Mouse (Mus musculus): ENCODE measurements around the gene Hist1h3i. TPM values are rescaled to one million over a fixed set of nuclear protein-coding genes. Genes with fewer than 3 reads are reported as not detected.
A peak's percentile ranks its signal among the peaks of the same experiment; 100 is the strongest.
"Not testable (repeated sequence)": the region's sequence is repeated elsewhere in the genome, so short reads cannot be mapped to it uniquely, and the experiment has no call there.

Gene Hist1h3i
- polyA plus RNA-seq, 1 experiment from 2014 or later, result 188 TPM

GRCm38 (mm10) chr13:21750159-21751017 lies 32.8 kb downstream of the Hist1h3i start, which contains the start of gene Hist1h4k:
Gene Hist1h4k, minus strand, starts transcription at chr13:21750505.
- Histone ChIP-seq H3K4me3 (ENCODE audit: low read depth, low read length) (peak within 1 kb of the TSS; percentile 77), H3K4me2 (ENCODE audit: low read length) (peak within 1 kb of the TSS; percentile 82), H3K4me1 (replicated peaks; ENCODE audit: control insufficient read depth, insufficient read depth, low read length) (peaks cover 24% of the 10 kb centered on the region), H3K27ac (ENCODE audit: low read depth) (peak within 1 kb of the TSS; percentile 97), H3K9ac (ENCODE audit: low read length) (peak within 1 kb of the TSS; percentile 88)
- DNase-seq (ENCODE audit: low spot score) (peak; percentile 99), ATAC-seq (replicated peaks; ENCODE audit: low FRiP score, low TSS enrichment, low read depth) (peak; percentile 85)
- not testable (repeated sequence) for H3K27me3 ChIP-seq (replicated peaks; ENCODE audit: control insufficient read depth, insufficient read depth, low read length); H3K9me3 ChIP-seq (ENCODE audit: control insufficient read depth, low read length); H3K36me3 ChIP-seq (ENCODE audit: control insufficient read depth, insufficient read depth, low read length)
- under 1% methylated on average over 39 of the region's 56 CpGs for WGBS

- peak overlapping the region; percentile 82 for H3K4me2 ChIP-seq (ENCODE audit: low read length)
- peak overlapping the region; percentile 77 for H3K4me3 ChIP-seq (ENCODE audit: low read depth, low read length)
- ATAC-seq (replicated peaks; ENCODE audit: low FRiP score, low TSS enrichment, low read depth), result no peak
- H3K27me3 ChIP-seq (replicated peaks; ENCODE audit: control insufficient read depth, insufficient read depth, low read length), result no peaks in the 10 kb centered on the region
- DNase-seq (ENCODE audit: low spot score), result peak; percentile 73
- H3K9ac ChIP-seq (ENCODE audit: low read length), result peak overlapping the region; percentile 88
- no peaks in the 10 kb centered on the region for H3K9me3 ChIP-seq (ENCODE audit: control insufficient read depth, low read length)
- peaks cover 24% of the 10 kb centered on the region for H3K4me1 ChIP-seq (replicated peaks; ENCODE audit: control insufficient read depth, insufficient read depth, low read length)
- 4% methylated on average over 5 of the region's 5 CpGs for WGBS
- H3K27ac ChIP-seq (ENCODE audit: low read depth), result peak overlapping the region; percentile 97
- H3K36me3 ChIP-seq (ENCODE audit: control insufficient read depth, insufficient read depth, low read length), result no peaks in the 10 kb centered on the region
Measured at GRCm38 (mm10) chr13:21749387-21750158, 33.6 kb downstream of the Hist1h3i start.

GRCm38 (mm10) chr13:21745006-21745405 lies 38.2 kb downstream of the Hist1h3i start:
- no peak overlapping the region for H3K9ac ChIP-seq (ENCODE audit: low read length)
- no peak for ATAC-seq (replicated peaks; ENCODE audit: low FRiP score, low TSS enrichment, low read depth)
- 23% methylated on average over 1 of the region's 1 CpGs for WGBS

GRCm38 (mm10) chr13:21734906-21735767 lies 48.0 kb downstream of the Hist1h3i start, which contains the start of gene Hist1h4j:
Gene Hist1h4j, plus strand, starts transcription at chr13:21735064.
- 1% methylated on average over 44 of the region's 56 CpGs for WGBS

More at GRCm38 (mm10) chr13:21745006-21745405, 38.2 kb downstream of the Hist1h3i start:
- no peaks in the 10 kb centered on the region for H3K9me3 ChIP-seq (ENCODE audit: control insufficient read depth, low read length)
- DNase-seq (ENCODE audit: low spot score), result no peak
- H3K27me3 ChIP-seq (replicated peaks; ENCODE audit: control insufficient read depth, insufficient read depth, low read length), result no peaks in the 10 kb centered on the region
- peaks cover 12% of the 10 kb centered on the region; the same call in 1 of the 2 replicates for H3K4me1 ChIP-seq (replicated peaks; ENCODE audit: control insufficient read depth, insufficient read depth, low read length)
- no peak overlapping the region for H3K27ac ChIP-seq (ENCODE audit: low read depth)
- H3K4me3 ChIP-seq (ENCODE audit: low read depth, low read length), result no peak overlapping the region
- H3K4me2 ChIP-seq (ENCODE audit: low read length), result no peak overlapping the region
- H3K36me3 ChIP-seq (ENCODE audit: control insufficient read depth, insufficient read depth, low read length), result no peaks in the 10 kb centered on the region

GRCm38 (mm10) chr13:21734010-21734905 lies 48.9 kb downstream of the Hist1h3i start:
- Histone ChIP-seq H3K27ac (ENCODE audit: low read depth) (peak overlapping the region; percentile 97), H3K9me3 (ENCODE audit: control insufficient read depth, low read length) (no peaks in the 10 kb centered on the region), H3K36me3 (ENCODE audit: control insufficient read depth, insufficient read depth, low read length) (no peaks in the 10 kb centered on the region), H3K4me3 (ENCODE audit: low read depth, low read length) (peak overlapping the region; percentile 55), H3K27me3 (replicated peaks; ENCODE audit: control insufficient read depth, insufficient read depth, low read length) (no peaks in the 10 kb centered on the region), H3K4me1 (replicated peaks; ENCODE audit: control insufficient read depth, insufficient read depth, low read length) (peaks cover 11% of the 10 kb centered on the region; the same call in 1 of the 2 replicates), H3K9ac (ENCODE audit: low read length) (peak overlapping the region; percentile 79), H3K4me2 (ENCODE audit: low read length) (peak overlapping the region; percentile 70)
- DNase-seq (ENCODE audit: low spot score), result peak; percentile 91
- ATAC-seq (replicated peaks; ENCODE audit: low FRiP score, low TSS enrichment, low read depth), result peak; percentile 83
- WGBS, result under 1% methylated on average over 21 of the region's 21 CpGs

More at GRCm38 (mm10) chr13:21734906-21735767, 48.0 kb downstream of the Hist1h3i start, which contains the start of gene Hist1h4j:
- DNase-seq (ENCODE audit: low spot score) (peak; percentile 100), ATAC-seq (replicated peaks; ENCODE audit: low FRiP score, low TSS enrichment, low read depth) (peak; percentile 91)
- Histone ChIP-seq H3K9ac (ENCODE audit: low read length) (peak within 1 kb of the TSS; percentile 79), H3K4me2 (ENCODE audit: low read length) (peak within 1 kb of the TSS; percentile 70), H3K4me3 (ENCODE audit: low read depth, low read length) (peak within 1 kb of the TSS; percentile 55), H3K4me1 (replicated peaks; ENCODE audit: control insufficient read depth, insufficient read depth, low read length) (peaks cover 14% of the 10 kb centered on the region; the same call in 1 of the 2 replicates), H3K27ac (ENCODE audit: low read depth) (peak within 1 kb of the TSS; percentile 97)
- not testable (repeated sequence) for H3K9me3 ChIP-seq (ENCODE audit: control insufficient read depth, low read length); H3K27me3 ChIP-seq (replicated peaks; ENCODE audit: control insufficient read depth, insufficient read depth, low read length); H3K36me3 ChIP-seq (ENCODE audit: control insufficient read depth, insufficient read depth, low read length)

- Histone ChIP-seq H3K27me3 (replicated peaks; ENCODE audit: control insufficient read depth, insufficient read depth, low read length) (no peaks in the 10 kb centered on the region), H3K27ac (ENCODE audit: low read depth) (peak overlapping the region; percentile 97), H3K36me3 (ENCODE audit: control insufficient read depth, insufficient read depth, low read length) (no peaks in the 10 kb centered on the region), H3K4me1 (replicated peaks; ENCODE audit: control insufficient read depth, insufficient read depth, low read length) (0 out of 2 replicates have a peak, but pooled peaks cover 11% of the 10 kb centered on the region), H3K4me3 (ENCODE audit: low read depth, low read length) (no peak overlapping the region), H3K9me3 (ENCODE audit: control insufficient read depth, low read length) (no peaks in the 10 kb centered on the region), H3K9ac (ENCODE audit: low read length) (no peak overlapping the region), H3K4me2 (ENCODE audit: low read length) (no peak overlapping the region)
- DNase-seq (ENCODE audit: low spot score), result no peak
- 82% methylated on average over 5 of the region's 5 CpGs for WGBS
- no peak; the same call in 1 of the 2 replicates for ATAC-seq (replicated peaks; ENCODE audit: low FRiP score, low TSS enrichment, low read depth)
Measured at GRCm38 (mm10) chr13:21733466-21733865, 49.7 kb downstream of the Hist1h3i start.

All from intestine, embryonic 14.5 days (tissue).